Mouse (Mus musculus) kidney, adult 2 months (tissue): Measurements from ENCODE around the gene Pcdh8.

Source experiments
- CTCF ChIP-seq: fragments of 200-500 bp; conservative IDR thresholded peaks from 2 replicates; pipeline ENCODE4 v1.5.1; 2011; ENCODE audit warnings: low read depth, mild to moderate bottlenecking, control low read depth, low read length, moderate library complexity, mixed read lengths; ENCODE audit not compliant: insufficient read depth, insufficient read length
- POLR2A ChIP-seq: fragments of 200-500 bp; IDR thresholded peaks from one replicate; pipeline ENCODE4 v1.6.1; 2011; ENCODE audit warnings: low read depth, low read length, control low read depth

GRCm38 (mm10) chr14:79787918-79788317 is 16.8 kb upstream of the Pcdh8 start:
- TF ChIP-seq CTCF (no peak), POLR2A (no peak)
